Mouse (Mus musculus): ENCODE measurements around the gene Gm525. TPM values are rescaled to one million over a fixed set of nuclear protein-coding genes. Genes with fewer than 3 reads are reported as not detected.

Gm525 gene
- polyA plus RNA-seq, 1 experiment from 2014 or later = not detected

GRCm38 (mm10) chr11:89130856-89131255, 57.2 kb downstream of the Gm525 start:
- Histone ChIP-seq H3K9ac (ENCODE audit: low read depth, low read length) (no peak overlapping the region), H3K4me1 (ENCODE audit: control insufficient read depth, insufficient read depth, low read length) (no peaks in the 10 kb centered on the region; the same call in 1 of the 2 replicates), H3K4me2 (ENCODE audit: low read length) (no peak overlapping the region), H3K27ac (ENCODE audit: low read length) (no peak overlapping the region), H3K9me3 (replicated peaks; ENCODE audit: control insufficient read depth, low read length, poor library complexity, severe bottlenecking) (no peaks in the 10 kb centered on the region), H3K4me3 (ENCODE audit: low read depth, low read length) (no peak overlapping the region), H3K36me3 (ENCODE audit: control insufficient read depth, insufficient read depth, low read length) (no peaks in the 10 kb centered on the region), H3K27me3 (ENCODE audit: control insufficient read depth, insufficient read depth, low read depth, low read length) (no peaks in the 10 kb centered on the region)
- 55% methylated on average over 4 of the region's 4 CpGs for WGBS
- no peak for ATAC-seq

DNA sequence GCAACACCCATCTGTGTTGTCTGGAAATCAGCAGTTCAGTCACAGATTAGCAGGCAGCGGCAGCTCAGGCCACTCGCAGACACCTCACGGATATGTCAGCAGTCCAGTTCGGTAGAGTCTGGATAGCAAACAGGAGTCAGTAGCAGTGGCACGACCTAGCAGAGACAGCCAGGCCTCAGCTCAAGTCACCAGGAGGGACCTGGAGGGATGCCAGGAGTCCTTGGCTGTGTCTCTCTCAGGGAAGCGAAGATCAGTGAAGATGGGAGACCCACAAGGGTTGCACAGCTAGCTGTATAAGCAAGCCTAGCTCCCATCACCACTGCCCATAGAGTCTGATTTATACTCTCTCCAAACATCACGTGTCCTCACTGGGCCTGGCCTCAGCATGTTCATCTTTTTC, 58.8 kb downstream of the Gm525 start:
- Histone ChIP-seq H3K9me3 (replicated peaks; ENCODE audit: control insufficient read depth, low read length, poor library complexity, severe bottlenecking) (no peaks in the 10 kb centered on the region), H3K4me1 (ENCODE audit: control insufficient read depth, insufficient read depth, low read length) (no peaks in the 10 kb centered on the region; the same call in 1 of the 2 replicates), H3K27me3 (ENCODE audit: control insufficient read depth, insufficient read depth, low read depth, low read length) (no peaks in the 10 kb centered on the region), H3K4me3 (ENCODE audit: low read depth, low read length) (no peak overlapping the region), H3K27ac (ENCODE audit: low read length) (no peak overlapping the region), H3K36me3 (ENCODE audit: control insufficient read depth, insufficient read depth, low read length) (no peaks in the 10 kb centered on the region), H3K9ac (ENCODE audit: low read depth, low read length) (no peak overlapping the region), H3K4me2 (ENCODE audit: low read length) (no peak overlapping the region)
- no peak for ATAC-seq
- 82% methylated on average over 7 of the region's 7 CpGs for WGBS

DNA sequence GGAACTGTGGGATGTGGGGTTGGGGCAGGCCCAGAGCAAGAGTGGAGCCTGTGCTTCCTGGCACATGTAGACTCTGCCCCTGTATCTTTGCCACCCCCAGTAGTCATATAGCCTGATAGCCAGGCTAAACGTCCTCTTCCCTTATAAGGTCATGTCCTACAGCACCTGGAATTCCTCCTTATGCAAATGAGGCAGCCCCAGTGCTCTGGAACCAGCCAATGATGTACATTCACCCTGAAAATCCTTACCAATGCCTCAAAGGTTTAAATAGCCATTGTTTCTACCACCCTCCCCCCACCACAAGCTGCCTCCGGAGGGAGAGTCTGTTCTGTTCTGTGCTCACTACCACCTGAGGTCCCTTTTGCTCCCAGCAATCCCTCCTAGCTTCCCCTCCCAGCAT, 60.6 kb downstream of the Gm525 start:
- no peaks in the 10 kb centered on the region for H3K27me3 ChIP-seq (ENCODE audit: control insufficient read depth, insufficient read depth, low read depth, low read length)
- no peaks in the 10 kb centered on the region; the same call in 1 of the 2 replicates for H3K4me1 ChIP-seq (ENCODE audit: control insufficient read depth, insufficient read depth, low read length)
- H3K4me2 ChIP-seq (ENCODE audit: low read length) = no peak overlapping the region
- no peaks in the 10 kb centered on the region for H3K36me3 ChIP-seq (ENCODE audit: control insufficient read depth, insufficient read depth, low read length)
- H3K4me3 ChIP-seq (ENCODE audit: low read depth, low read length) = no peak overlapping the region
- 53% methylated on average over 2 of the region's 2 CpGs for WGBS
- H3K9ac ChIP-seq (ENCODE audit: low read depth, low read length) = no peak overlapping the region
- ATAC-seq = no peak
- H3K27ac ChIP-seq (ENCODE audit: low read length) = no peak overlapping the region
- H3K9me3 ChIP-seq (replicated peaks; ENCODE audit: control insufficient read depth, low read length, poor library complexity, severe bottlenecking) = no peaks in the 10 kb centered on the region

GRCm38 (mm10) chr11:89137915-89138314, 64.3 kb downstream of the Gm525 start:
- Histone ChIP-seq H3K27me3 (ENCODE audit: control insufficient read depth, insufficient read depth, low read depth, low read length) (no peaks in the 10 kb centered on the region), H3K4me2 (ENCODE audit: low read length) (no peak overlapping the region), H3K36me3 (ENCODE audit: control insufficient read depth, insufficient read depth, low read length) (no peaks in the 10 kb centered on the region), H3K9me3 (replicated peaks; ENCODE audit: control insufficient read depth, low read length, poor library complexity, severe bottlenecking) (no peaks in the 10 kb centered on the region), H3K9ac (ENCODE audit: low read depth, low read length) (no peak overlapping the region), H3K4me1 (ENCODE audit: control insufficient read depth, insufficient read depth, low read length) (no peaks in the 10 kb centered on the region; the same call in 1 of the 2 replicates), H3K4me3 (ENCODE audit: low read depth, low read length) (no peak overlapping the region), H3K27ac (ENCODE audit: low read length) (no peak overlapping the region)
- ATAC-seq = no peak
- 96% methylated on average over 2 of the region's 2 CpGs for WGBS

Other genes starting within 250 kb of the Gm525 start
- gene Akap1, start 209.3 kb upstream of the Gm525 start, polyA plus RNA-seq (2015; fragmentation: Nextera tagmentation; extraction: Ambion mirVana) = 31.2 and 33.3 TPM in 2 replicates
- 31.9 and 37.9 TPM in 2 replicates for gene Scpep1, start 118.4 kb upstream of the Gm525 start, polyA plus RNA-seq (2015; fragmentation: Nextera tagmentation; extraction: Ambion mirVana)
- not detected in 2 replicates for gene Elobl, start 106.9 kb upstream of the Gm525 start, polyA plus RNA-seq (2015; fragmentation: Nextera tagmentation; extraction: Ambion mirVana)
- gene Coil, start 103.6 kb upstream of the Gm525 start, polyA plus RNA-seq (2015; fragmentation: Nextera tagmentation; extraction: Ambion mirVana) = 30.4 and 31.0 TPM in 2 replicates
- gene Trim25, start 74.5 kb upstream of the Gm525 start, polyA plus RNA-seq (2015; fragmentation: Nextera tagmentation; extraction: Ambion mirVana) = 3.5 and 3.8 TPM in 2 replicates
- 18.2 and 19.1 TPM in 2 replicates for gene Dgke, start 7.0 kb upstream of the Gm525 start, polyA plus RNA-seq (2015; fragmentation: Nextera tagmentation; extraction: Ambion mirVana)
- 3.0 and 4.1 TPM in 2 replicates for gene Nog, start 228.5 kb downstream of the Gm525 start, polyA plus RNA-seq (2015; fragmentation: Nextera tagmentation; extraction: Ambion mirVana)

All from midbrain, embryonic 16.5 days (tissue).